Mouse (Mus musculus) brown adipose tissue, adult 24 weeks (tissue): ENCODE measurements around the gene Calr4. TPM values are rescaled to one million over a fixed set of nuclear protein-coding genes. Genes with fewer than 3 reads are reported as not detected.

Experiments
- H3K27ac ChIP-seq: fragments of 200-500 bp; replicated peaks from 2 replicates; pipeline ENCODE4 v1.5.1; 2012; ENCODE audit warnings: low read depth, mild to moderate bottlenecking, low read length
- H3K4me1 ChIP-seq: fragments of 200-500 bp; 2 replicates; pipeline ENCODE4 v1.6.1; 2012; ENCODE audit warnings: low read length, mixed read lengths; ENCODE audit not compliant: control insufficient read depth, insufficient read depth, insufficient read length
- H3K4me3 ChIP-seq: fragments of 200-500 bp; 2 replicates; pipeline ENCODE4 v1.5.1; 2012; ENCODE audit warnings: low read depth, mild to moderate bottlenecking, low read length, moderate library complexity; ENCODE audit not compliant: insufficient read depth
- polyA plus RNA-seq: library from polyadenylated mRNA; stranded (reverse); fragments of >200 nt; gene quantifications from 2 replicates; pipeline ENCODE4 v1.2.4, GENCODE M21; 2012; ENCODE audit not compliant: missing spikeins, insufficient read depth, insufficient read length

The Calr4 gene
- polyA plus RNA-seq, 1 experiment = not detected

- Histone ChIP-seq H3K4me1 (no peaks in the 10 kb centered on the region), H3K27ac (no peak overlapping the region), H3K4me3 (no peak overlapping the region)
Observed at GRCm38 (mm10) chr4:109252199-109252598, 17.9 kb downstream of the Calr4 start.

GRCm38 (mm10) chr4:109253664-109254151 is 19.4 kb downstream of the Calr4 start:
- Histone ChIP-seq H3K27ac (peak overlapping the region; percentile 70), H3K4me3 (0 out of 2 replicates have a peak overlapping the region, but pooled peaks have one; percentile 28), H3K4me1 (no peaks in the 10 kb centered on the region)

- H3K27ac ChIP-seq = no peak overlapping the region
- no peak overlapping the region for H3K4me3 ChIP-seq
- no peaks in the 10 kb centered on the region for H3K4me1 ChIP-seq
Observed at GRCm38 (mm10) chr4:109254511-109254910, 20.2 kb downstream of the Calr4 start.

GRCm38 (mm10) chr4:109255321-109255720 is 21.0 kb downstream of the Calr4 start:
- no peaks in the 10 kb centered on the region for H3K4me1 ChIP-seq
- no peak overlapping the region for H3K4me3 ChIP-seq
- no peak overlapping the region for H3K27ac ChIP-seq

- H3K27ac ChIP-seq = no peak overlapping the region
Observed at GRCm38 (mm10) chr4:109255727-109256417, 21.6 kb downstream of the Calr4 start.

GRCm38 (mm10) chr4:109256791-109257190 is 22.5 kb downstream of the Calr4 start:
- H3K4me1 ChIP-seq = no peaks in the 10 kb centered on the region
- no peak overlapping the region for H3K4me3 ChIP-seq
- H3K27ac ChIP-seq = no peak overlapping the region

More at GRCm38 (mm10) chr4:109255727-109256417, 21.6 kb downstream of the Calr4 start:
- Histone ChIP-seq H3K4me3 (no peak overlapping the region), H3K4me1 (no peaks in the 10 kb centered on the region)

- H3K4me3 ChIP-seq = no peak overlapping the region
- H3K4me1 ChIP-seq = no peaks in the 10 kb centered on the region
- no peak overlapping the region for H3K27ac ChIP-seq
Observed at GRCm38 (mm10) chr4:109257639-109258038, 23.4 kb downstream of the Calr4 start.

- Histone ChIP-seq H3K27ac (no peak overlapping the region), H3K4me3 (no peak overlapping the region), H3K4me1 (no peaks in the 10 kb centered on the region)
Observed at GRCm38 (mm10) chr4:109262068-109262467, 27.8 kb downstream of the Calr4 start.

- no peak overlapping the region for H3K4me3 ChIP-seq
- H3K27ac ChIP-seq = no peak overlapping the region
- H3K4me1 ChIP-seq = no peaks in the 10 kb centered on the region
Observed at GRCm38 (mm10) chr4:109266056-109266455, 31.8 kb downstream of the Calr4 start.

GRCm38 (mm10) chr4:109266744-109267143 is 32.5 kb downstream of the Calr4 start:
- H3K4me3 ChIP-seq = no peak overlapping the region
- H3K27ac ChIP-seq = no peak overlapping the region
- no peaks in the 10 kb centered on the region for H3K4me1 ChIP-seq

GRCm38 (mm10) chr4:109267452-109267851 is 33.2 kb downstream of the Calr4 start:
- Histone ChIP-seq H3K4me1 (no peaks in the 10 kb centered on the region), H3K4me3 (no peak overlapping the region), H3K27ac (no peak overlapping the region)

- H3K27ac ChIP-seq = no peak overlapping the region
- no peak overlapping the region for H3K4me3 ChIP-seq
- H3K4me1 ChIP-seq = no peaks in the 10 kb centered on the region
Observed at GRCm38 (mm10) chr4:109268903-109269302, 34.6 kb downstream of the Calr4 start.

GRCm38 (mm10) chr4:109271803-109272202 is 37.5 kb downstream of the Calr4 start:
- Histone ChIP-seq H3K27ac (no peak overlapping the region; the same call in 1 of the 2 replicates), H3K4me1 (no peaks in the 10 kb centered on the region)

GRCm38 (mm10) chr4:109273586-109274240 is 39.4 kb downstream of the Calr4 start:
- H3K4me1 ChIP-seq = no peaks in the 10 kb centered on the region
- H3K27ac ChIP-seq = peak overlapping the region; percentile 55; the same call in 1 of the 2 replicates
- H3K4me3 ChIP-seq = no peak overlapping the region

More at GRCm38 (mm10) chr4:109271803-109272202, 37.5 kb downstream of the Calr4 start:
- no peak overlapping the region for H3K4me3 ChIP-seq

GRCm38 (mm10) chr4:109279689-109280458 is 45.6 kb downstream of the Calr4 start, which contains the start of gene Eps15:
Eps15 (plus strand) TSS chr4:109280268.
- H3K27ac ChIP-seq = peak within 1 kb of the TSS; percentile 45; the same call in 1 of the 2 replicates
- peaks cover 8% of the 10 kb centered on the region; the same call in 1 of the 2 replicates for H3K4me1 ChIP-seq
- peak within 1 kb of the TSS; percentile 88 for H3K4me3 ChIP-seq
